Mouse (Mus musculus) embryonic facial prominence, embryonic 11.5 days (tissue): ENCODE results near the gene Cdc42ep1. TPM values are rescaled to one million over a fixed set of nuclear protein-coding genes. Genes with fewer than 3 reads are reported as not detected.

Experiments
- ATAC-seq: fragments of 200-750 bp; cut with Nextera tagmentation; replicated peaks from 2 replicates; pipeline ENCODE4 v1.8.0; 2017; ENCODE audit warnings: low read depth; ENCODE audit not compliant: insufficient number of reproducible peaks, low FRiP score, low TSS enrichment
- DNase-seq: peaks from one replicate; pipeline ENCODE4 v3.0.0-alpha.2; 2015; ENCODE audit warnings: low spot score
- H3K27ac ChIP-seq: fragments of 300-500 bp; sonication (generic); replicated peaks from 2 replicates; pipeline ENCODE4 v1.5.1; 2014; ENCODE audit warnings: mild to moderate bottlenecking, low read depth, low read length, control low read depth
- H3K27me3 ChIP-seq: fragments of 300-500 bp; sonication (generic); 2 replicates; pipeline ENCODE4 v1.6.1; 2014; ENCODE audit warnings: mild to moderate bottlenecking, low read length, moderate library complexity, mixed read lengths; ENCODE audit not compliant: control insufficient read depth, insufficient read depth
- H3K36me3 ChIP-seq: fragments of 300-500 bp; sonication (generic); replicated peaks from 2 replicates; pipeline ENCODE4 v1.6.1; 2014; ENCODE audit warnings: low read depth, mild to moderate bottlenecking, low read length, moderate library complexity, mixed read lengths; ENCODE audit not compliant: control insufficient read depth, insufficient read depth
- H3K4me1 ChIP-seq: fragments of 300-500 bp; sonication (generic); 2 replicates; pipeline ENCODE4 v1.6.1; 2014; ENCODE audit warnings: low read length, mixed read lengths; ENCODE audit not compliant: control insufficient read depth, insufficient read depth
- H3K4me2 ChIP-seq: fragments of 300-500 bp; sonication (generic); 2 replicates; pipeline ENCODE4 v1.6.1; 2014; ENCODE audit warnings: low read depth, mild to moderate bottlenecking, control low read depth, low read length, moderate library complexity
- H3K4me3 ChIP-seq: fragments of 300-500 bp; sonication (generic); 2 replicates; pipeline ENCODE4 v1.5.1; 2014; ENCODE audit warnings: low read depth, low read length, control low read depth
- H3K9ac ChIP-seq: fragments of 300-500 bp; sonication (generic); replicated peaks from 2 replicates; pipeline ENCODE4 v1.6.1; 2014; ENCODE audit warnings: mild to moderate bottlenecking, control low read depth, low read length
- H3K9me3 ChIP-seq: fragments of 300-500 bp; sonication (generic); replicated peaks from 2 replicates; pipeline ENCODE4 v1.6.1; 2016; ENCODE audit warnings: mild to moderate bottlenecking, low read length, inconsistent platforms, mixed read lengths; ENCODE audit not compliant: control insufficient read depth
- WGBS: fragments of 180-500 bp; shearing (Covaris S2); extraction: QIAGEN DNeasy Blood & Tissue Kit; methylation state at CpG from one replicate; pipeline ENCODE4 v1.1.7; 2014; 5-methylcytosine and 5-hydroxymethylcytosine counted together
- polyA plus RNA-seq: library from polyadenylated mRNA; unstranded; fragments of >200 nt; fragmentation: Nextera tagmentation; extraction: Ambion mirVana; gene quantifications from 2 replicates; pipeline ENCODE4 v1.2.1, GENCODE M21; 2014

Cdc42ep1 gene
- 10.9 and 11.3 TPM in 2 replicates for polyA plus RNA-seq

DNA sequence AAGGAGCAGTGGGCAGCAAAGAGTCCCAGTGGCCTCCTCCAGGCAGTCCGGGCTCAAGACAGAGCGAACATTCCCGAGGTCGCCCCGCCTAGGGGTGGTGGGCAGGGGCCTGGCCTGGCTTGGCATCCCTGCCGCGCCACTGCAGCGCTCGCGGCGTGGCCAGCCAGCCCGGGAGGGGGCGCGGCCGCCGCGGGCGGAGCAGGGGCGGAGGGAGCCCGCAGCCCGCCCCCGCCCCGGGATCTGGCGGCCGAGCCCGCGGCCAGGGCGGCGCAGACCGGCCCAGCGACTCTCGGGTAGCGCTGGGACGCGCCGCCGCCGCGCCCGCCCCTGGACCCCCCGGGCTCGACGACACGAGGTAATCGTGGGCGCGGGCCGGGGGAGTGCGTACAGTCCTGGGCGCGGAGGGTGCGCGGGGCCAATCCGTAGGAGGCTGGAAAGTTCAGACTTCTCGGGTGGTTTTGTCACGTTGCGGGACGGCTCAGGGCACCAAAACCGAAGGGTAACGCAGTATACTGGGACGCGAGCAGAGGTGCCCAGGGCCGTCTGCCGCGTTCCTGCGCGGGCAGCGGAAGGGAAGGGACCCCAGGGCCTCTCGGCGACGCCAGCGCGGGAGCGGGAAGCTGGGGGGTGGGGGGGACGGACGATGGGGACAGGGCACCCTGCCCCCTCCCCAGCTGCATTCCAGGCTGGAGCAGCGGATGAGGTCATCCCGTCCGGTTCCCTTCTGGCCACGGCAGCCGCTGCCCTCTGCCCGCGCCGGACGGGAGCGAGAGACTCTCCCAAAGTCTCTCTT is at the start of gene Cdc42ep1:
Cdc42ep1 (plus strand) TSS at position 254 of the 793 bp plus-strand sequence.
- H3K4me3 ChIP-seq, result peak within 1 kb of the TSS; percentile 53
- peak within 1 kb of the TSS; percentile 94 for H3K4me2 ChIP-seq
- peak within 1 kb of the TSS; percentile 82 for H3K9ac ChIP-seq
- no peaks in the 10 kb centered on the region for H3K36me3 ChIP-seq
- H3K4me1 ChIP-seq, result peaks cover 6% of the 10 kb centered on the region
- DNase-seq (peak; percentile 67), ATAC-seq (peak; percentile 32; the same call in 1 of the 2 replicates)
- no peaks in the 10 kb centered on the region for H3K9me3 ChIP-seq
- H3K27ac ChIP-seq, result peak within 1 kb of the TSS; percentile 62
- under 1% methylated on average over 67 of the region's 86 CpGs for WGBS
- no peaks in the 10 kb centered on the region for H3K27me3 ChIP-seq

DNA sequence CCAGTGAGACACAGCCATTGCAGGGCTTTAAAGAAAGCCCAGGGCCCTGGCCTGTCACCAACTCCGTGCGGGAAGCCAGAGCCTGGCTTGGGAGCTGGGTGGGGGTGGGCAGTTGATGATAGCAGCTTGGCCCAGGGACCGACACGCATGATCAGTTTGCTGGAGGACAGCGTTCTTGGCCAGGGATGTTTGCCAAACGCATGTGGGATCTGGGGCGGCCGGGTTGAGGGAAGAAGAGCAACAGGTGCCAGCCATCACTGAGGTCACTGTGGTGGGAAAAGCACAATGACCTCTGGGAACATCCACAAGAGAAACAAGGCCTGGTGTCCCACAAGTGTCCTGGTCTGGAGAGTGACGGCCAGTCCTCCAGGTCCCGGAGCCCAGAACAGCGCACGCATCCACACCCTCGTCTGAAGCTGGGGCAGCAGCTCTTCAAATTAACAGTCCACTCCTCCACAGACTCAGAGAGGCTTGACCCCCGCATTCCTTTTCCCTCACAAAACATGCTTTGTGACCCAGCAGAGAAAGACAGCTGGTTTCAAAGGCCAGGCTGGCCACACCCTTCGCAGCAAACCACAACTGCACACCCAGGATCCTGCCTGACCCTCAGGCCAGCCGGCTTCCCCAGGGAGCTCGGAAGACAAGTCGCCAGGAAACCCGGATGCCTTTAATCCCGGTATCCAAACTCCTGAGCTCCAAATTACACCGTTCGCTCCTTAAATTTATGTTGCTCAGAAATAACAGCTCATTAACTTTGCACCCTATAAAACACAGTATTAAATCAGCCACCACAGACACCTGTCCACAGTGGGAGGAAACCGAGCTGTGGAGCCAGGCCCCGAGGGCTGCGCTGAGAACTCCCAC is 46.0 kb upstream of the Cdc42ep1 start:
- H3K4me1 ChIP-seq, result peaks cover 4% of the 10 kb centered on the region; the same call in 1 of the 2 replicates
- H3K27ac ChIP-seq, result no peak overlapping the region
- no peaks in the 10 kb centered on the region for H3K9me3 ChIP-seq
- peaks cover 3% of the 10 kb centered on the region; the same call in 1 of the 2 replicates for H3K27me3 ChIP-seq
- H3K4me2 ChIP-seq, result no peak overlapping the region
- ATAC-seq (no peak), DNase-seq (no peak)
- H3K36me3 ChIP-seq, result no peaks in the 10 kb centered on the region
- no peak overlapping the region for H3K9ac ChIP-seq
- WGBS, result 30% methylated on average over 25 of the region's 25 CpGs
- no peak overlapping the region for H3K4me3 ChIP-seq

DNA sequence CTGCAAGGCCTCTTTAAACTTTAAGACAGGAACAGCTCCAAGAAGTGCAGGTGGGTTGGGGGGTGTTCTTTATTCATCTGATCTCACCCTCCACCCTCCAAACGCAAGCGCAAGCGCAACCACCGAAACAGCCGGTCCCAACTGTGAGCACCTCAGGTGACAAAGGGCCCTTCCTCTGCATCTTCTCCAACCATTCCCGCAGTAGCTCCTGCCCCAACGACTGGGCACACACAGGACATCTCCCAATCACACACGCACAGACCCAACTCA is 45.4 kb upstream of the Cdc42ep1 start:
- Histone ChIP-seq H3K4me2 (no peak overlapping the region), H3K9ac (no peak overlapping the region), H3K27me3 (peaks cover 8% of the 10 kb centered on the region; the same call in 1 of the 2 replicates), H3K4me3 (no peak overlapping the region), H3K4me1 (peaks cover 4% of the 10 kb centered on the region; the same call in 1 of the 2 replicates), H3K27ac (no peak overlapping the region), H3K36me3 (no peaks in the 10 kb centered on the region), H3K9me3 (no peaks in the 10 kb centered on the region)
- no peak for DNase-seq
- ATAC-seq, result no peak
- WGBS, result 80% methylated on average over 8 of the region's 8 CpGs

DNA sequence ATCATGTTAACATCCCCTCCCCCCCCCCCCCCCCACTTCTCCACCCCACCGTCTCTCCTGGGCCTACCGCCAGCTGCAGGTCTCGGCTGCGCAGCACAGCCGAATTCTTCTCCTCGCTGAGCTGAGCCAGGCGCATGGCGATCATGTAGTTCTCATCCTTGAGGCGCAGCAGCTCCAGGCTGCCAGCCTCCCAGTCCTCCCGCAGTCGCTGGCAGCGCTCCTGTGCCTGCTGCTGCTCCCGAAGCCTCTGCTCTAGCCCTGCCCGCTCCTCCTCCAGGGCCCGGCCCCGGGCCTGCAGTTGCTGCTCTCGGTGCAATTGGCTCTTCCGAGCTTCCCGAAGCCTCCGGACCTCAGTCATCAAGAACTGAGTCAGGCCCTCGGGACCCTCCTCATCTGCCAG is 43.4 kb upstream of the Cdc42ep1 start:
- DNase-seq, result peak; percentile 9
- peaks cover 12% of the 10 kb centered on the region for H3K4me1 ChIP-seq

DNA sequence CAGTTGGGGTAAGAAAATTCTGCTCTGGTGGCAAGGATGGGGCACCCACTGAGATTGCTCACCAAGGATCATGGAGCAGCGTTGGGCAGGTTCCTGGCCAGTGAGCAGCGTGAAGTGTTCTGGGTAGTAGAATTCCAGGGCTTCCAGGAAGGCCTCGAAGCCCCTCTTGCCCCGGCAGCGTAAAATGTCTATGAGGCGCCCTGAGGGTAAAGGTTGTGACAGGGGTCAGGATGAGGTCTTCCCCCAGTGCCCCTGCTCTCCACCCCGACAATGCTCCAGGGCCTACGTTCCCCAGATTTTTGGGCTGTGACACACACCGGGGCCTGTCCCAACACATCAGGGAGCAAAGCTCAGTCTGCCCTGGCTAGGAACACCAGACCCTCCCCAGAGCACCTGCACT is 40.9 kb upstream of the Cdc42ep1 start:
- Histone ChIP-seq H3K36me3 (no peaks in the 10 kb centered on the region), H3K27me3 (peaks cover 31% of the 10 kb centered on the region), H3K27ac (no peak overlapping the region), H3K9ac (no peak overlapping the region), H3K4me3 (peak overlapping the region; percentile 54), H3K4me1 (peaks cover 10% of the 10 kb centered on the region), H3K9me3 (no peaks in the 10 kb centered on the region), H3K4me2 (peak overlapping the region; percentile 94)
- 41% methylated on average over 9 of the region's 9 CpGs for WGBS
- no peak for DNase-seq
- ATAC-seq, result no peak

More for the DNA sequence above, 43.4 kb upstream of the Cdc42ep1 start:
- no peak overlapping the region for H3K4me2 ChIP-seq
- no peak overlapping the region for H3K27ac ChIP-seq
- H3K27me3 ChIP-seq, result peaks cover 27% of the 10 kb centered on the region
- no peak for ATAC-seq
- H3K9ac ChIP-seq, result no peak overlapping the region
- no peaks in the 10 kb centered on the region for H3K36me3 ChIP-seq
- no peak overlapping the region for H3K4me3 ChIP-seq
- WGBS, result 55% methylated on average over 21 of the region's 21 CpGs
- H3K9me3 ChIP-seq, result no peaks in the 10 kb centered on the region

DNA sequence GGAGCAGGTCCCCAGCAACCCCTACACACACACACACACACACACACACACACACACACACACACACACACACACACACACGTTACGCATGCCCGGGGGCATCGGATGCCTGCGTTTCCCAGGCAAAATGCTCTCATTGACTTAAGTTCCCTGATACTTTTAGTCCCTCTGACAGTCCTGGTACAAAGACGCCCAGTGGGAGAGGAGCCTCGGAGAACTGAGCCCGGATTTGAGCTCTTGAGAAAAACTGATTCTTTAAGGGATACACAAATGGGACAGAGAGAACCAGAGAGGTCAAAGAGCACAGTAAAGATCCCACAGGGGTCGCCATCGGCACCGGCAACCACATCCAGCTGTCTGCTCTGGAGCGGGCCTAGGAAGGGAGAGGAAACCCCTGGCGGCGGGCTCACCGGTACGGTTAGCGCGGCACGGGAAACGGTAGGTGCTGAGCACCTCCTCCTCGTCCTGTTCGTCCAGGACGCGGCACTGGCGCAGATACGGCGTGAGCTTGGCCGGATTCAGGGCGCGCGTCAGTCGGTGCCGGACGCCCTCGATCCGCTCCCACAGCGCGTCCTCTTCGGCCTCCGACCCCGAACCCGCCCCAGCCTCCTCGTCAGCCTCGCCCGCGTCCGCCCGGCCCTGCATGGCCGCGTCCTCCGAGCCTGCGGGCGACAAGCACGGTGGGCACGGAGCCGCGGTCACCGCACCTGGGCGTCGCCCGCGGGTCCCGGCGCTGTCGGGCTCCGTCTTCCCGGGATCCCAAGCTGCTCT is 40.3 kb upstream of the Cdc42ep1 start:
- Histone ChIP-seq H3K9ac (peak overlapping the region; percentile 46), H3K9me3 (no peaks in the 10 kb centered on the region), H3K4me2 (peak overlapping the region; percentile 94), H3K36me3 (no peaks in the 10 kb centered on the region), H3K4me1 (peaks cover 10% of the 10 kb centered on the region), H3K27me3 (peaks cover 31% of the 10 kb centered on the region), H3K4me3 (peak overlapping the region; percentile 54), H3K27ac (no peak overlapping the region)
- 0 out of 2 replicates have a peak, but pooled peaks have one; percentile 32 for ATAC-seq
- 4% methylated on average over 58 of the region's 67 CpGs for WGBS
- DNase-seq, result peak; percentile 46

DNA sequence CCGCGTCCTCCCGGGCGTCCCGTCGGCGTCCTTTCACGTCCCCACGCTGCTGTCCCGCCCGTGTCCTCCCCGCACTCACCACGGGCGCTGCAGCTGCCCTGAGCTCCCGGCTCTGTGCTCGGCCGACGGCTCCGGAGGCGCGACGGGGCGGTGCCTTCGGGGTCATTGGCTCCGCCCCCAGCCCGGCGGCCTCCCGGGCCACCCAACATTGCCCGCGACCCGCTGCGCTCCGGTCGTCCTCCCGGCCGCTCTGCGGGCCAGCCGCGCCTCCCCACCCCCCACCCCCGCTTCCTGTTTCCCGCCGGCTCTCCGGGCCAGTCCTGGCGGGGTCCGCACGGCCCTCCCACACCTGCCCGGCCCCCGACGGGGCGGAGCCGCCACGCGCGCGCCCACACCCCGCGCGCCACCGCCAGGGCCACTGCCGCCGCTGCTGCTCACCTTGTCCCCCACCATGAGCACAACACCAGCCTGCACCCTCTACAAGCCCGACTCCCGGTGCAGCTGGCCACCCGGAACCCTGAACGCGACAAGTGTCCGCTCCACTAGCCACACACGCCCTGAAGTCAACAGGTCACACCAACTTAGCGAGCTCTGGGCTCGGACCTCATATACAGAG is 39.5 kb upstream of the Cdc42ep1 start, which contains the start of gene Card10:
Card10 (minus strand) TSS at position 267 of the 616 bp plus-strand sequence.
- H3K4me1 ChIP-seq, result peaks cover 10% of the 10 kb centered on the region
- peak; percentile 50; the same call in 1 of the 2 replicates for ATAC-seq
- peaks cover 31% of the 10 kb centered on the region for H3K27me3 ChIP-seq
- H3K4me2 ChIP-seq, result peak within 1 kb of the TSS; percentile 94
- H3K9me3 ChIP-seq, result no peaks in the 10 kb centered on the region
- H3K9ac ChIP-seq, result peak within 1 kb of the TSS; percentile 46
- under 1% methylated on average over 61 of the region's 70 CpGs for WGBS
- peak; percentile 59 for DNase-seq
- H3K27ac ChIP-seq, result no peak within 1 kb of the TSS
- peak within 1 kb of the TSS; percentile 54 for H3K4me3 ChIP-seq
- no peaks in the 10 kb centered on the region for H3K36me3 ChIP-seq
